Mouse (Mus musculus) intestine, embryonic 14.5 days (tissue): ENCODE data around the gene Itih5. TPM values are rescaled to one million over a fixed set of nuclear protein-coding genes. Genes with fewer than 3 reads are reported as not detected.

ENCODE experiments used
- ATAC-seq: fragments of 200-750 bp; cut with Nextera tagmentation; replicated peaks from 2 replicates; pipeline ENCODE4 v1.8.0; 2017; ENCODE audit warnings: low read depth, moderate number of reproducible peaks, moderate TSS enrichment, moderate library complexity; ENCODE audit not compliant: low FRiP score, low TSS enrichment
- DNase-seq: peaks from one replicate; pipeline ENCODE4 v3.0.0-alpha.2; 2018; ENCODE audit warnings: low spot score
- H3K27ac ChIP-seq: fragments of 300-500 bp; sonication (generic); 2 replicates; pipeline ENCODE4 v1.5.1; 2014; ENCODE audit warnings: low read depth, mild to moderate bottlenecking, control low read depth
- H3K27me3 ChIP-seq: fragments of 300-500 bp; sonication (generic); replicated peaks from 2 replicates; pipeline ENCODE4 v1.6.1; 2014; ENCODE audit warnings: low read length, control low read depth; ENCODE audit not compliant: control insufficient read depth, insufficient read depth
- H3K36me3 ChIP-seq: fragments of 300-500 bp; sonication (generic); 2 replicates; pipeline ENCODE4 v1.6.1; 2014; ENCODE audit warnings: low read length, control low read depth; ENCODE audit not compliant: control insufficient read depth, insufficient read depth
- H3K4me1 ChIP-seq: fragments of 300-500 bp; sonication (generic); replicated peaks from 2 replicates; pipeline ENCODE4 v1.6.1; 2014; ENCODE audit warnings: low read length, control low read depth, mixed read lengths; ENCODE audit not compliant: control insufficient read depth, insufficient read depth
- H3K4me2 ChIP-seq: fragments of 300-500 bp; sonication (generic); 2 replicates; pipeline ENCODE4 v1.6.1; 2014; ENCODE audit warnings: low read length
- H3K4me3 ChIP-seq: fragments of 300-500 bp; sonication (generic); 2 replicates; pipeline ENCODE4 v1.5.1; 2014; ENCODE audit warnings: low read depth, low read length, control low read depth, mixed read lengths
- H3K9ac ChIP-seq: fragments of 300-500 bp; sonication (generic); 2 replicates; pipeline ENCODE4 v1.6.1; 2014; ENCODE audit warnings: mild to moderate bottlenecking, low read length
- H3K9me3 ChIP-seq: fragments of 300-500 bp; sonication (generic); 2 replicates; pipeline ENCODE4 v1.6.1; 2016; ENCODE audit warnings: low read length, control low read depth; ENCODE audit not compliant: control insufficient read depth
- WGBS: fragments of 180-500 bp; shearing (Covaris S2); extraction: QIAGEN DNeasy Blood & Tissue Kit; methylation state at CpG from one replicate; pipeline ENCODE4 v1.1.7; 2014; 5-methylcytosine and 5-hydroxymethylcytosine counted together
- polyA plus RNA-seq: library from polyadenylated mRNA; unstranded; fragments of >200 nt; fragmentation: Nextera tagmentation; extraction: Ambion mirVana; gene quantifications from 2 replicates; pipeline ENCODE4 v1.2.1, GENCODE M21; 2014

Itih5 gene
- polyA plus RNA-seq, 1 experiment from 2014 or later, result 12.1 TPM

GRCm38 (mm10) chr2:10226907-10227306, 73.5 kb downstream of the Itih5 start:
- Histone ChIP-seq H3K9ac (no peak overlapping the region), H3K9me3 (0 out of 2 replicates have a peak, but pooled peaks cover 4% of the 10 kb centered on the region), H3K27me3 (no peaks in the 10 kb centered on the region), H3K4me2 (no peak overlapping the region), H3K36me3 (no peaks in the 10 kb centered on the region), H3K4me3 (no peak overlapping the region), H3K27ac (no peak overlapping the region), H3K4me1 (no peaks in the 10 kb centered on the region)
- ATAC-seq (no peak), DNase-seq (no peak)
- 86% methylated on average over 1 of the region's 1 CpGs for WGBS

GRCm38 (mm10) chr2:10231971-10232370, 78.6 kb downstream of the Itih5 start:
- H3K27ac ChIP-seq, result no peak overlapping the region
- H3K4me3 ChIP-seq, result no peak overlapping the region
- no peaks in the 10 kb centered on the region for H3K4me1 ChIP-seq
- no peaks in the 10 kb centered on the region for H3K9me3 ChIP-seq
- no peak overlapping the region for H3K4me2 ChIP-seq
- ATAC-seq (no peak), DNase-seq (no peak)
- no peaks in the 10 kb centered on the region for H3K36me3 ChIP-seq
- H3K9ac ChIP-seq, result no peak overlapping the region
- WGBS, result 82% methylated on average over 6 of the region's 6 CpGs
- H3K27me3 ChIP-seq, result no peaks in the 10 kb centered on the region

- H3K9ac ChIP-seq, result no peak overlapping the region
- H3K36me3 ChIP-seq, result no peaks in the 10 kb centered on the region
- H3K27ac ChIP-seq, result no peak overlapping the region
- no peak for DNase-seq
- H3K9me3 ChIP-seq, result no peaks in the 10 kb centered on the region
- no peaks in the 10 kb centered on the region for H3K27me3 ChIP-seq
- 92% methylated on average over 2 of the region's 2 CpGs for WGBS
- no peak overlapping the region for H3K4me2 ChIP-seq
- no peaks in the 10 kb centered on the region for H3K4me1 ChIP-seq
- no peak overlapping the region for H3K4me3 ChIP-seq
- ATAC-seq, result no peak
Observed at GRCm38 (mm10) chr2:10236554-10236953, 83.2 kb downstream of the Itih5 start.

- Histone ChIP-seq H3K4me2 (no peak overlapping the region), H3K36me3 (no peaks in the 10 kb centered on the region), H3K27ac (no peak overlapping the region), H3K9ac (no peak overlapping the region), H3K4me3 (no peak overlapping the region), H3K4me1 (no peaks in the 10 kb centered on the region), H3K27me3 (no peaks in the 10 kb centered on the region), H3K9me3 (no peaks in the 10 kb centered on the region)
- ATAC-seq (no peak), DNase-seq (no peak)
- WGBS, result 7% methylated on average over 9 of the region's 9 CpGs
Observed at GRCm38 (mm10) chr2:10242970-10243369, 89.6 kb downstream of the Itih5 start.

- no peaks in the 10 kb centered on the region for H3K9me3 ChIP-seq
- no peaks in the 10 kb centered on the region for H3K4me1 ChIP-seq
- no peak overlapping the region for H3K4me2 ChIP-seq
- H3K9ac ChIP-seq, result no peak overlapping the region
- no peaks in the 10 kb centered on the region for H3K36me3 ChIP-seq
- DNase-seq (no peak), ATAC-seq (no peak)
- no peak overlapping the region for H3K4me3 ChIP-seq
- no peak overlapping the region for H3K27ac ChIP-seq
- WGBS, result 84% methylated on average over 9 of the region's 9 CpGs
- no peaks in the 10 kb centered on the region for H3K27me3 ChIP-seq
Observed at GRCm38 (mm10) chr2:10250441-10250840, 97.1 kb downstream of the Itih5 start.

GRCm38 (mm10) chr2:10250926-10251325, 97.6 kb downstream of the Itih5 start:
- Histone ChIP-seq H3K27ac (no peak overlapping the region), H3K9ac (no peak overlapping the region), H3K27me3 (no peaks in the 10 kb centered on the region), H3K4me3 (no peak overlapping the region), H3K9me3 (no peaks in the 10 kb centered on the region), H3K4me1 (no peaks in the 10 kb centered on the region), H3K36me3 (no peaks in the 10 kb centered on the region), H3K4me2 (no peak overlapping the region)
- DNase-seq, result no peak
- ATAC-seq, result no peak
- WGBS, result 75% methylated on average over 4 of the region's 4 CpGs

- 87% methylated on average over 9 of the region's 9 CpGs for WGBS
- DNase-seq (no peak), ATAC-seq (no peak)
- no peaks in the 10 kb centered on the region for H3K4me1 ChIP-seq
- H3K9me3 ChIP-seq, result no peaks in the 10 kb centered on the region
- no peaks in the 10 kb centered on the region for H3K27me3 ChIP-seq
- H3K36me3 ChIP-seq, result no peaks in the 10 kb centered on the region
- H3K9ac ChIP-seq, result no peak overlapping the region
- H3K4me3 ChIP-seq, result no peak overlapping the region
- no peak overlapping the region for H3K27ac ChIP-seq
- H3K4me2 ChIP-seq, result no peak overlapping the region
Observed at GRCm38 (mm10) chr2:10251466-10251865, 98.1 kb downstream of the Itih5 start.

- no peaks in the 10 kb centered on the region for H3K4me1 ChIP-seq
- DNase-seq, result no peak
- no peak overlapping the region for H3K4me3 ChIP-seq
- no peak overlapping the region for H3K27ac ChIP-seq
- no peak for ATAC-seq
- H3K9ac ChIP-seq, result no peak overlapping the region
- no peaks in the 10 kb centered on the region for H3K9me3 ChIP-seq
- H3K27me3 ChIP-seq, result no peaks in the 10 kb centered on the region
- H3K36me3 ChIP-seq, result no peaks in the 10 kb centered on the region
- H3K4me2 ChIP-seq, result no peak overlapping the region
- 79% methylated on average over 2 of the region's 2 CpGs for WGBS
Observed at GRCm38 (mm10) chr2:10252016-10252415, 98.6 kb downstream of the Itih5 start.

GRCm38 (mm10) chr2:10253351-10253750, 100.0 kb downstream of the Itih5 start:
- no peak for DNase-seq
- no peaks in the 10 kb centered on the region for H3K36me3 ChIP-seq

More at GRCm38 (mm10) chr2:10253351-10253750, 100.0 kb downstream of the Itih5 start:
- Histone ChIP-seq H3K4me2 (no peak overlapping the region), H3K4me3 (no peak overlapping the region), H3K27me3 (no peaks in the 10 kb centered on the region), H3K9me3 (no peaks in the 10 kb centered on the region), H3K4me1 (no peaks in the 10 kb centered on the region), H3K9ac (no peak overlapping the region), H3K27ac (no peak overlapping the region)
- ATAC-seq, result no peak
- WGBS, result 69% methylated on average over 3 of the region's 3 CpGs
